Mouse (Mus musculus) adrenal gland (tissue): ENCODE measurements around the gene Cabcoco1.

ENCODE experiments used
- intact Hi-C: fragments of 180-260 bp; cut with DNase I; formaldehyde crosslinking; loops from one replicate; pipeline ENCODE4 v1.15.1; 2025

Gene Cabcoco1

GRCm38 (mm10) chr10:68512433-68513019, 29.2 kb downstream of the Cabcoco1 start:
- intact Hi-C loops = no loop called here

- intact Hi-C loops = no loop called here
These were observed 34.0 kb downstream of the Cabcoco1 start for GRCm38 (mm10) chr10:68507741-68508140.

GRCm38 (mm10) chr10:68506242-68506641, 35.5 kb downstream of the Cabcoco1 start:
- intact Hi-C loops = no loop called here

- intact Hi-C loops = no loop called here
These were observed 37.0 kb downstream of the Cabcoco1 start for GRCm38 (mm10) chr10:68504586-68505152.

GRCm38 (mm10) chr10:68501067-68501466, 40.6 kb downstream of the Cabcoco1 start:
- intact Hi-C loops = no loop called here

GRCm38 (mm10) chr10:68495246-68495645, 46.5 kb downstream of the Cabcoco1 start:
- intact Hi-C loops = no loop called here

GRCm38 (mm10) chr10:68491557-68491956, 50.1 kb downstream of the Cabcoco1 start:
- intact Hi-C loops = no loop called here

GRCm38 (mm10) chr10:68490781-68491180, 50.9 kb downstream of the Cabcoco1 start:
- intact Hi-C loops = no loop called here

GRCm38 (mm10) chr10:68472799-68473198, 68.9 kb downstream of the Cabcoco1 start:
- intact Hi-C loops = no loop called here

- intact Hi-C loops = loop anchor here (2.0 to 5.0 kb wide), 3 partner anchors 75 to 441 kb away; partner anchors contain the start of gene Cabcoco1
These were observed 75.9 kb downstream of the Cabcoco1 start for GRCm38 (mm10) chr10:68465737-68466327.

GRCm38 (mm10) chr10:68464943-68465342, 76.8 kb downstream of the Cabcoco1 start:
- intact Hi-C loops = loop anchor here (2.0 to 5.0 kb wide), 4 partner anchors 76 to 442 kb away; partner anchors contain the start of gene Cabcoco1

GRCm38 (mm10) chr10:68459784-68460183, 81.9 kb downstream of the Cabcoco1 start:
- intact Hi-C loops = loop anchor here (5.0 kb wide), 1 partner anchor 102 kb away; no protein-coding TSS in a partner anchor

GRCm38 (mm10) chr10:68457019-68457418, 84.7 kb downstream of the Cabcoco1 start:
- intact Hi-C loops = no loop called here

- intact Hi-C loops = no loop called here
These were observed 87.2 kb downstream of the Cabcoco1 start for GRCm38 (mm10) chr10:68454541-68454940.

- intact Hi-C loops = no loop called here
These were observed 94.9 kb downstream of the Cabcoco1 start for GRCm38 (mm10) chr10:68446797-68447125.

GRCm38 (mm10) chr10:68445876-68446796, 95.6 kb downstream of the Cabcoco1 start:
- intact Hi-C loops = no loop called here

- intact Hi-C loops = no loop called here
These were observed 96.4 kb downstream of the Cabcoco1 start for GRCm38 (mm10) chr10:68445244-68445811.

- intact Hi-C loops = no loop called here
These were observed 97.2 kb downstream of the Cabcoco1 start for GRCm38 (mm10) chr10:68444361-68445114.

GRCm38 (mm10) chr10:68443132-68443531, 98.6 kb downstream of the Cabcoco1 start:
- intact Hi-C loops = no loop called here

- intact Hi-C loops = no loop called here
These were observed 99.0 kb downstream of the Cabcoco1 start for GRCm38 (mm10) chr10:68442713-68443112.
